Mouse (Mus musculus): ENCODE data around the gene Cfl1.
"Not testable (repeated sequence)": the region's sequence is repeated elsewhere in the genome, so short reads cannot be mapped to it uniquely, and the experiment has no call there.

Gene Cfl1

DNA sequence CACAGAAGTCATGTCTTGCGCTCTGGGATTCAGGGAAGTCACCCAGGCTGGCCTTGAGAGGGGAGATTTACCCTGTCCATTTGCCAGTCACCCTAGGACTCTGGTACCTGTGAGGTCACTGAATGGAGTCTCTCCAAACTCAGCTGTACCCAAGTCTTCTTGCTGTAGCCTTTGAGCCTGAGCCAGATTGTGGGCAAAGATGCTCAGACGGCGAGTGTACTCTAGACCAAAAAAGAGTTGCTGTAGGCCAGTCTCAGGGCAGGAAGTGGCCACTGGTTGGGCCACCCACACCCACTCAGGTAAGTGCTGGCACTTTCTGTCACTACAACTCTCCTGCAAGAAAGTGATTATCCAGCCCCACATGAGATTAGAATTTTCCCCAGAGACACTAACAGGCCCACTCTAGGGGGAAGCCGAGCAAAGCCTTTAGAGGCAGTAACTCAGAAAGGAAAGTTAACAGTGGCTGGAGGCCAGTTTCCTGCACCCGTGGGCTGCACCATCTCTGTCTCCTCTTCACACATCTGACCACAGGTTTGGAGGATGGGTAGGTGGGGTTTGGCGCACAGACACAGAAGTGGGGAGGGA, 23.2 kb upstream of the Cfl1 start:
- no peak for DNase-seq

DNA sequence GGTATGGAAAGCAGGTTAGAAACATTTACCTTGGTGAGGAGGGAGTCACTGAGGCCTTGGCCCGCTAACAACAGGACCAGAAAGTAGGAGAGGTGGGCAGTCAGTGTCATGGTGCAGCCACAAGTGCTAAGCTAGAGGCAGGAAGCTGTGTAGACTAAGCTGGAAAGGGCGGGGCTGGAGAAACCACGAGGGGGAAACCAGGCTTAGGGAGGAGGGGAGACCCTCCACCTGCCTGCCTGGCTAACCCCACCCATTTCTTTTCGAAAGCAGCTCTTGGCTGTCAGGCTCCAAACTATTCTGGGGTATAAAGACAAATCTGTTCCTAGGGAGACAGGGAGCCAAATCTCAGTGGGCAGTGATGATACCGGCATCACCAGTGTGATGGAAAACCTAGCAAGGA, 21.9 kb upstream of the Cfl1 start, which contains the start of gene Ctsw:
Gene Ctsw (minus strand): TSS at position 134 of the 400 bp plus-strand sequence.
- no peak for DNase-seq

DNA sequence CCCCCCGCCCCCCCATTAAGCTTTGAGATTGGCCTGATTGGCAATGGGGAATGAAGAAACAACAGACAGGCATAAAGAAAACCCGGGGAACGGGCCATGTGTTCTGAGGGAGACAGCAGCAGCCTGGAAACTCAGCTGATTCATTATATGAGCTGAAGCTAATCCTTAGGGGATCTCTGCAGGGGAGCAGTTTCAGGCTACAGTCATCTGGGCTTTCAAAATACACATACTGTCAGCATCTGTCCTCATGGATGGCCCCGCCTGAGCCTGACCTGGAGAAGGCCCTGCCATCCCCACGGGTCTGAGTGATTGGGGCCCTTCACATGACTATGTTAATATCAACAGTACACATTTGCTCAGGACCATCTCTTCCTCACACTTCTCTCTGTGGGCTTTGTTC, 18.4 kb upstream of the Cfl1 start:
- no peak for DNase-seq

DNA sequence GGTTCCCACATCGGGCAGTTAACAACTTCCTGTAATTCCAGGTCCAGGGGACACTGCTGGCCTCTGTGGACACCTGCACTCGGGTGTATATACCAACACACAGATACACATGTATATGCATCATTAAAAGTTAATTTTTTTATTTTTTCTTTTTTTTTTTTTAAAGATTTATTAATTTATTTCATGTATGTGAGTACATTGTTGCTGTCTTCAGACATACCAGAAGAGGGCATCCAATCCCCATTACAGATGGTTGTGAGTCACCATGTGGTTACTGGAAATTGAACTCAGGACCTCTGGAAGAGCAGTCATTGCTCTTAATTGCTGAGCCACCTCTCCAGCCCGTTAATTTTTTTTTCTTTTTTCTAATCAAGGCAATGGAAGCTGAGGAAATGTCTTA, 17.4 kb upstream of the Cfl1 start:
- DNase-seq = no peak

DNA sequence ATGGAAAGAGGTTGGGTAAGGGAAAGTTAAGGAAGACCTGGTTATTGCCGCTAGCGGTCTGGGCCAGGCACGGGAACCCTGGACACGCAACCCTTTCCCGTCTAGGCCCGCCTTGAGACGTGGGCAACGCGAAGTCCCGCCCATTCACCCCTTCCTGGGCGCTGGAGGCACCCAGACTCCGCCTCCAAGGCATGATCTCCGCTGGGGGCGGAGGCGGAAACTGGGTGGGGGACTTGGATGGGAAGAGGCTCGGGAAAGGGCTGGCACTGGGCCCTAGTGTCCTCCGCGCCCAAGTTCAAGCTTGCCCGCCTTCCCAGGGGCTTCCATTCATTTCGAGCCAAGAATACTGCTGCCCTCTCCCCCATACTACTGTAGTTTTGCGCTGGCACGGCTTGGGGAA, 16.5 kb upstream of the Cfl1 start, which contains the start of gene Efemp2:
Gene Efemp2 (plus strand): TSS at position 235 of the 400 bp plus-strand sequence.
- peak in 1 of 2 experiments; percentile 68 for DNase-seq

DNA sequence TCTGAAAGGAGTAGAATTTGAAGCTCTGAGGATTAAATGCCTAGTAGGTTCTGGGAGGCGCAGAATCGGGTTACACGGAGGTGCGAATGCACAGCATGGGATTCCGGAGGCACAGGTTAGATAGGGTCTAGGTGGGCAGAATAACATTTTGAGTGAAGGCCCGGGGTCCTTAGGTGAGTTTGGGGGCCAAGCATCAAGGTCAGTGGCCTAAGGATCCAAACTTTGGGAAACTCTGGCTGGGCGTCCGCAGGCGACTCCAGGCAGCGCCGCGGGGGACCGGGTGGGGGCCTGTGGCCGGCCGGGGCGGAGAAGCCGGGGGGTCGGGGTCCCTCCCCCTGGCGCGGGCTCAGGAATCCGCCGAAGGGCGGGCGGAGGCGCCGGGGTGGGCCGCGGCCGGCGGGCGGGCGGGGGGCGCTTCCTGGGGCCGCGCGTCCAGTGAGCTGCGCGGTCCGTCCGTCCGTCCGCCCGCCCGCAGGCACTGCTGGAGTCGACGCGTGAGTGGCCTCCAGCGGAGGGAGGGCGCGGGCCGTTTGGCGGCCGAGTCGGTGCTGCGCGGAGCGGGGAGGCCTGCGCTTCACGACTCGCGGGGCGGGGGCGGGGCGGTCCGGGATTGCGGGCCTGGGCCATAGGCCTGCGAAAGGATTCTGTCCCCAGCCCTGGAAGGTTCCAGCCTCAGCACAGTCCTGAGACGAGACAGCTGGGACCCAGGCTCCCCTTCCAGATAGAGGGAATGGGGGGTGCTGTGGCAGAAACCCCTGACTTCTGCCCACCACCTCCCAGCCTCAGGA, 15.8 kb upstream of the Cfl1 start:
- DNase-seq = peak in 1 of 2 experiments; percentile 69

DNA sequence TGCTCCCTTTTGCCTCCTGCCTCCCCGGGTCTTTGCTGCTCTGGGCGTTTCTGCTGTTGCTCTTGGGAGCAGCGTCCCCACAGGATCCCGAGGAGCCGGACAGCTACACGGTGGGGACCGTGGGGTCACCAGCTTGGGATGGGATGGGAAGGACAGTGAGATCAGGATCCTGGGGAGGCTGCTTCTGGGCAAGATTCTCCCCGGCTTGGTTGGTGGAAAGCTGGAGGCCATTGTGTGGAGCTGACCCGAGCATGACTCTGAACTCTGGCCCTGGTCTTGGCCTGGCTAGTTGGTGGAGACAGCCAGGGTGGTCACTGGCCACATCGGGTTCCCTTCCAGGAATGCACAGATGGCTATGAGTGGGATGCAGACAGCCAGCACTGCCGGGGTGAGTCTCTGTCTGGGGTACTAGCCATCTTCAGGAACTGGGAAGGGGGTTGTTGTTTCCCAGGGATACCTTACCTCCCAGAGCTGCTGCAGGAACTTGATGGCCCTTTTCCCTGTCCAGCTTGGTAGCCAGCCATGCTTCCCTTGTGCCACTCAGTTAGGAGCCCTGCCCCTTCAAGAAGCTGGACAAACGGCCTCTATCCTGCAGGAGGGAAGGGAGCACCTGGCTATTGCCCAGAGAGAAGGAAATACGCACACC, 15.1 kb upstream of the Cfl1 start:
- DNase-seq = peak; percentile 44 to 58

DNA sequence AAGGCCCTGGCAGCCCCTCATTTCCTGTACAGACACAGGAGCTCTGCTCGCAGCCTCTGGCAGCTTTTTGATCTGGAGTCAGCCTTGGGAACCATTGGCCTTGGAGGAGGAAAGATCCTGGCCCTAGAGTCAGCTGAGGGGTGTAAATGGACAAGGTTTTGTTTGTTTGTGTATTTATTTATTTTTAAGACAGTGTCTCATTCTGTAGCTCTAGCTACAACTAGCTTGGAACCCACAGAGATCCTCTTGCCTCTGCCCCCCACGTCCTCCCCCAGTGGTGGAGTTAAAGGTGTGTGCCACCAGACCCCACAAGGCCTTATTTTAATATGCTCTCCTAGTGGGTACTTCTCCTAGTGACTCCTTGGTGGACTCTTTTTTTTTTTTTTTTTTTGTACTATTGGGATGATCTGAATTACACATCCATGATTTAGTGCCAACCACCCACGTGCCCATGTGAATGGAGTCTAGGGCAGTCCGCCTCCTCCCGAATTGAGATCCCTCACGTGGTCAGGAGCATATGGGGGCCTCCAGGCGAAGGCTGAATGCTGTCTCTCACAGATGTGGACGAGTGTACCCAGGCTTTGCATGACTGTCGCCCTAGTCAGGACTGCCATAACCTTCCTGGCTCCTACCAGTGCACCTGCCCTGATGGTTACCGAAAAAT, 13.1 kb upstream of the Cfl1 start:
- no peak for DNase-seq

DNA sequence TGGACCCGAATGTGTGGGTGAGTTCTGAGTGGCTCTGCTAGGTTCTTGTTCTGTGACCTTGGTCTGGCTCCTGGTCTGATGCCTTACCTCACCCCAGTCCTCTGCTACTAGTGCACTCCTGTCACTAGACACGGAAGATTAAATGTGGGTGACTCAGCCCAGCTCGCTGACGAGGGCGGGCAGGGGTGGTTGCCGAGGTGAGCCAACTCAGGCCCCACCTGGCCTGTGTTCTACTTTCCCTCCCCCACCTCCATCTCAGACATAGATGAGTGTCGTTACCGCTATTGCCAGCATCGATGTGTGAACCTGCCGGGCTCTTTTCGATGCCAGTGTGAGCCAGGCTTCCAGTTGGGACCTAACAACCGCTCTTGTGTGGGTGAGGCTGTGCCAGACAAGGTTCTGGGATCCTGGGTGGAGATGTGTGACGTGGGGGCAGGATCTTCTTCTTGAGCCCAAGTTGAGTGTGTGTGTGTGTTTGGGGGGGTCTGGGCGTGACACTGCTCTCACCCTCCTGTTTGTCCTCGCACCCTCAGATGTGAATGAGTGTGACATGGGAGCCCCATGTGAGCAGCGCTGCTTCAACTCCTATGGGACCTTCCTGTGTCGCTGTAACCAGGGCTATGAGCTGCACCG, 12.5 kb upstream of the Cfl1 start:
- peak in 1 of 2 experiments; percentile 3 for DNase-seq

DNA sequence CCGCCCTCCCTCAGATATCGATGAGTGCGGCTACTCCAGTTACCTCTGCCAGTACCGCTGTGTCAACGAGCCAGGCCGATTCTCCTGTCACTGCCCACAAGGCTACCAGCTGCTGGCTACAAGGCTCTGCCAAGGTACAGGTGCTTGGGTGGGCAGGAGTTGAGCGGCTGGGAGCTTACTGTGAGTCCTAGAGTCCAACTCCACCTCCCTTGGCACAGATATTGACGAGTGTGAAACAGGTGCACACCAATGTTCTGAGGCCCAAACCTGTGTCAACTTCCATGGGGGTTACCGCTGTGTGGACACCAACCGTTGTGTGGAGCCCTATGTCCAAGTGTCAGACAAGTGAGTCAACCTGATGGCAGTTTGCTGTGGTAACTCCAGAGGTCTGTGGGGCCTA, 10.2 kb upstream of the Cfl1 start:
- DNase-seq = peak in 1 of 2 experiments; percentile 9

DNA sequence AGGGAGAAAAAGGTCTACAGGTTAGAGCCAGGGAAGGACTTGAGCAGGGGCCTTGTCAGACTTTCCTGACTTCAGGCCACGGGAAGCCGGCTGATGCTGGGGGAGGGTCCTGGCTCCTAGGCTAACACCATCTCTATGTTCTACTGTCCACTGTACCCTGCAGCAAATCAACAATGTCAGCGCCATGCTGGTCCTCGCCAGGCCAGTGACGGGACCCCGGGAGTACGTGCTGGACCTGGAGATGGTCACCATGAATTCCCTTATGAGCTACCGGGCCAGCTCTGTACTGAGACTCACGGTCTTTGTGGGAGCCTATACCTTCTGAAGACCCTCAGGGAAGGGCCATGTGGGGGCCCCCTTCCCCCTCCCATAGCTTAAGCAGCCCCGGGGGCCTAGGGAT, 8.9 kb upstream of the Cfl1 start:
- DNase-seq = peak in 1 of 2 experiments; percentile 10

DNA sequence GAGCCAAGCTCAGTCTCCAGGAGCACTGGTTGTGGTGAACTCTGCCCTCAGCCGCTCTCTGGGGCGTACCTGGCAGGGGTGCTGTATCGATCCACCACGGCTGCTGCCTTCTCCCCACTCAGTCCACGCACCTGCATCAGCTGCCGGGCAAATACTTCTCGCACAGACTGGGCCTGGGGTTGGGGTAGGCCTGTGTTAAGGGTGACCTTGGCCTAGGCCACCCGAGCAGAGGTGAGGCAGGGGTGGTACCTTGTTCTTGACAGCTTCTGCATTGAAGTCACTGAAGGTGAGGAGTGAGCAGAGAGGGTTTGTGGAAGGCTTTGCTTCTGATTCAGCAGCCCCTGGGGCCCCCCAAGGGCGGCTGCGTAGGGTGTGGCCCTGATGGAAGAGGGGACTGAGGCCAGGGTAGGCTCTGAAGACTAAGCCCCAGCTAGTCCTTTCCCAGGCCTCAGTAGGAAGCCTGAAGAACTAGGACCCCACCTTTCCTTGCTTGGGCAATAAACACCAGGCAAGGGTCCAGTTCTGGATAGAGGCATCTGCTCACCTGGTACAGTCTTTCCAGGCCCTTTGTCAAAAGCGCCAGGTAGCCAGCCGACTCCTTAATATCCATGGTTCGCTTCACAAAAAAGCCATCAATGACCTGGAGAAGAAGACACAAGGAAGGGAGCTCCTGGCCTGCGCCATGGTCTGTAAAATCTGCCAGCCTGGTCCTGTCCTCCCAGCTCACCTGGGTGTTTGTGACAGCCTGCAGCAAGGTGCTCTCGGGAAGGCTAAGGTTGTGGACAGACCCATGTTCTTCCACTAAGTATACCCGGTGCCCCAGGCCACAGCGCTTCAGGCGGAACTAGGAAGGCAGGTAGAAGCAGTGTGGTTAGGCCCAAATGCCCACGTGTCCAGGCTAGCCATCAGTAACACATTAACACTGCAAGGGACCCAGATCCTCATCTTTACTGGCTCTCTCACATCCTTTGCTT, 6.6 kb upstream of the Cfl1 start:
- DNase-seq = peak in 1 of 2 experiments; percentile 23

DNA sequence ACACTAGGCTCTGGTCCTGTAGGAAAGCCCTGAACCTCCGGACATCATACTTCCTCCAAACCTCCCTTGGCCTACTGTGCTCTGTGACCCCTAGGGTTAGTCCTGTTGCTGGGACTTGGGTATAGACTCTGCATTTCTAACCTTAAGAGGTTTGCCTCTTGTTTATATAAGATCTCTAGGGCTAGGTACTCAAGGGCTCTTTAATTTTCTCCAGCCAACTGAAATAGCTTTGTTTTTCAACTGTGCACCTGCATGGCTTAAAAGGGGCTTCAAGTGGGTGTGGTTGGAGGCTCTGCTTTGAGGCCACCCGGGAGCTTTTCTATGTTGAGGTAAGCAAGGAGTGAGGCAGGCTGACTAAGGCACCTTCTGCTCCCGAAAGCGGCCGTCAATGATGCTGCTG, 5.8 kb upstream of the Cfl1 start:
- DNase-seq = no peak

DNA sequence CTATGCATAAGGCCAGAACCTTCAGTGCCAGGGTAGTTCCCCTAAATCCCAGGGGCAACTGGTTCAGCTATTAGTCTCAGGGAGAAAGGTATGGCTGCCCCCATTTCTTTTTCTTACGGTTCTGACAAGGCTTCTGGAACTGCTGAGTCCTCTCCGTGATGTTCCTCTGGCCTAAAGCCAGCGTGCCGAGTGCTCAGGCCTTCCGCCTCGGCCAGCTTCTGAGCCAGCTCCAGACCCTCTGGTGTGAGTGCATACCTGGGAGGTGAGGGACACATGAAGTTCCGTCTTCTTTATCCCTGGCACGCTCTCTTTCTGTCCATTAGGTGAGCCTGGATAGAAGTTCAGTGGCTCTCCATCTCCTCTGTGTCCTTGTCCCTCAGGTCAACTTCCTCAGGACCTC, 4.9 kb upstream of the Cfl1 start:
- DNase-seq = peak in 1 of 2 experiments; percentile 57

DNA sequence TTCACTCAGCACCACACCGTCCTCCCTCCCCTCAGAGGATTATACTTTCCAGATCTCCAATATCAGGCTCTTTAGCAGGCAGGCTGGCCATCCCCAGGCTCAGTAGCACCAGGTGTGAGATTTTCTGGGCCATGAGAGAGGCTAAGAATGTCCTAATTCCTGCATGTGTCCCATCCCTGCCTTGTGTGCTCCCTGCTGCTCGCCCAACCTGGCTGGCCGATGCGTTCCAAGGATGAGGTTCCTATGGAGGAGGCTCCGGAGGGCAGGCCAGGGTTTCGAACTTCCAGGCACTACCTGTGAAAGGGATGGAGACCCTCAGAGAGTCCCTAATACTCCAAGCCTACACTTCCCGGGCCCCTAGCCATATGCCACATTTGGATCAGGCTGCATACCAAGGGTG, 4.4 kb upstream of the Cfl1 start:
- DNase-seq = peak; percentile 83

DNA sequence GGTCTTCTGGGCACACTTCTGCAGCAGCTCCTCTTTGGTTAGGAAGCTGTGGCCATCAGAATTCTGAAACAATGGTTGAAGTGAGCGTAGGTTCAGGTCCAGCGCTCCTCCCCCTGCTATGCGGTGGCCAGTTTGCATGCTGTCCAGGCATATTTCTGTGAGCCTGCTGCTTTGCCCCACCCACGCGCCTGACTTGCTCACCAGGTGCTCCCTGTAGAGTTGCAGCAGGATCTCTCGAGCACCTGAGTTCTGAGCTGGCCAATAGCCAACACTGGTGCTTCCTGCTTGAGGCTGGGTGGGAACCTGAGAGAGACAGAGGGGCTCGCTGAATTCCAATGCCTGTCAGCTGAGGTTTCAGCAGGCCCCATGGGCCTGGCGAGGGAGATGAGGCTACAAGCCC, 4.0 kb upstream of the Cfl1 start:
- DNase-seq = peak; percentile 73 to 75

DNA sequence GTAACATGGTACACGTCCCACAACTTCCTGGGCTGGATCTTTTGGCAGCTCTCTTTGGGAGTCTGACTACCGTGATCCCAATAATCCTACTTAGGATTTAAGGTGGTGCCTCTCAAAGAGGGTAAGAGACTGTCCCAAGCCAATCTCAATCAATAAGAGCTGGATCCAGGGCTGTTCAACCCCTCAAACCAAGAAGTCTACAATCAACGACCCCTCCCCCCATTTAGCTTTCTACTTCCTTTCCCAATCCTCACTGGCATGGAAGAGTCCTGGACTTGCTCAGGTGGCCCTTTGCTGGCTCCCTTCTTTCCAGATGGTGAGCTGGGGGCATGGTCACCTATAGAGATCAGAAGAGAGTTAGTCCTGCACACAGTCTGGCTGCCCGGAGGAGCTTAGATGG, 3.5 kb upstream of the Cfl1 start:
- peak in 1 of 2 experiments; percentile 14 for DNase-seq

DNA sequence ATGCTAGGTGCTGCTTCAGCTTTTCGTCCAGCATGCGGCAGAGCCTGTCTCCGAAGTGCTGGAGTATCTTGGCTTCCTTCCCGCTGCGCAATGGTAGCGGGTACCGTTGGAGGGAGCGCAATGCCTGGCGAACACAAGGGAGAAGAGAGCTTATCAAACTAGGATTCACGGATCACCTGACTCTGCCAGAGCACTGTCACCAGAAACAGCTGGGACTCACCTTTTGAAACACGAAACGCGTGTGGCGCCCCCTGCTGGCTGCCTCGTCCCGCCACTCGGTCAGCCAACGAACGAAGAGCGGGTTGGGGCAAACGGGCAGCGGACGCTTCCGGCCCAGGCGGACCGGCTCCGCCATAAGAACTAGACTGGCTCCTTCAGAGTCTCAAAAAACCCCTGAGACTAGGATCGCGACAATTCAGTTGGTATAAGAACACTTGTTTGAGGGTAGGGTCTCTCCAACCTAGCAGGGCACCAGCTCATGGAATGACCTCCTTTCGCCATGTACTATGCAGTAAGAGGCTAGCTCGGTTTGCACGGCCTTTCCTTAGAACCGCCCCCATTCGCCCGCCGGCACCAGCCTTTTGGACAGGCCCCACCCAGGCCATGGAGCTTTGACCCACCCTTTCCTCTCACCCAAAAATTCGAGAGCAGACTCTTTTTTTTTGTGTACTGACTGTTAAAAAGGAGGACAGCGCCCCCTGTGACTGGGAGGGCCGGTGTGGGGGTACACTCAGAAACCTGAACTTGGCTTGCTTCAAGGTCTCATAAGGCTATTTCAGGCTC, 2.3 kb upstream of the Cfl1 start, which contains the start of gene Mus81:
Gene Mus81 (minus strand): TSS at position 635 of the 783 bp plus-strand sequence.
- DNase-seq = peak; percentile 97 to 98

DNA sequence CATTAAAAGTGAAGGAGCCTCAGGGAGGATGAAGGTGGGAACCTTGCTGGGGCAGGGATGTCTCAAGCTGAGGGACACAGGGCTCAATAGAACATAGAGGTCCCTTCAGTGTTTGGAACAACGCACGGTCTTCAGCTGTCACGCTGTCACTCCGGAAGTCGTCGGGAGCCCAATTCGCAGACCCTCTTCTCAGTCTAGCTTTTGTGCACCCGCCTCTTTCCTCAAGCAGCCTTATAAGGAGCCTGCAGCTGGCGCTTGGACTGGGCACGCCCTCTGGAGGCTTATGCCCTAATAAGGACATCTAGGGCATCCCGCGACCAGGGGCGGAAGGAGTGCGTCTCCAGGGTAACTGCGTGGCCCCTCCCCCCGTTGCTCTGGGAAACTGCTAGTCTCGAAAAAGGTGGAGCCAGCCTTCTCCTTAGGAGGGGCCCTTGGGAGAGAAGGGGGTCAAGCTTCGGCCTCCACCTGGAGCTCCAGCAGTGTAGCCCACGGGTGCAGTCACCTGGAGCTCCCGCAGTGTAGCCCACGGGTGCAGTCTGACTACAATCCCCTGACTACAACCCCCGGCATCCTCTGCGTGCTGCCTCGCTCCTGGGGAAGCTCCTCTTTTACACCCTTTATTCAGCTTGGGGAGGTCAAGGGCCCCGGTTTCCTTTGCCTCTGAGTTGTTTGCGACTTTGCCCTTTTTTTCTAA, 1.2 kb upstream of the Cfl1 start:
- DNase-seq = peak; percentile 94 to 95

DNA sequence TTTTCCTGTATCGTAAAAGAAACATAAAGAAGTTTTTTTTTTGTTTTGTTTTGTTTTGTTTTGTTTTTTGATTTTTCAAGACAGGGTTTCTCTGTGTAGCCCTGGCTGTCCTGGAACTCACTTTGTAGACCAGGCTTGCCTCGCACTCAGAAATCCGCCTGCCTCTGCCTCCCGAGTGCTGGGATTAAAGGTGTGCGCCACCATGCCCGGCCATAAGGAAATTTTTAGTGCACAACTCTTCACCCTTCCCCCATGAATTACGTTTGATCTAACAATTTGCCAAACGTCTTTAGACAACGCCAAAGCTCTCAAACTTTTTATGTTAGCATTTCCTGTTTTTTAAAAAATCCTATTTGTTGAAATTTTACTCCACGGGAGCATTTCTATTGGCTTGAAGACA, 534 bp upstream of the Cfl1 start:
- not testable (repeated sequence) for DNase-seq
